11 mouse cellular contexts compared by ENCODE assay signal in genomic region chr17:63404968-63405367, GRCm38 (mm10).
A peak's percentile ranks its signal among the peaks of the same experiment; 100 is the strongest.
DNase-seq lines count a peak whose midpoint lies in the region; ATAC-seq lines count a peak whose summit lies in the region.
"Had no signal": no experiment of that assay in that cellular context is flagged by ENCODE, and none has a peak within 500 bp of the region (broad histone marks: within the 10 kb centered on the region; RNA-seq: fewer than 3 reads in every experiment).

No protein-coding gene starts in this region.

- H3K9ac ChIP-seq in kidney, embryonic 15.5 days, result no peak overlapping the region
- H3K9ac ChIP-seq: embryonic facial prominence, embryonic 12.5 days; heart, embryonic 13.5 days; midbrain, embryonic 12.5 days had no signal

- H3K9me3 ChIP-seq in kidney, embryonic 15.5 days (replicated peaks), result no peaks in the 10 kb centered on the region
- H3K9me3 ChIP-seq: embryonic facial prominence, embryonic 12.5 days; heart, embryonic 13.5 days; midbrain, embryonic 12.5 days had no signal

- H3K4me1 ChIP-seq in kidney, embryonic 15.5 days, result peaks cover 38% of the 10 kb centered on the region

- H3K4me3 ChIP-seq in kidney, embryonic 15.5 days (replicated peaks), result no peak overlapping the region
- H3K4me3 ChIP-seq: embryonic facial prominence, embryonic 12.5 days; heart, embryonic 13.5 days; midbrain, embryonic 12.5 days had no signal

- ATAC-seq in kidney, embryonic 15.5 days (replicated peaks; ENCODE audit: low FRiP score), result no peak

- no peak overlapping the region for H3K4me2 ChIP-seq in kidney, embryonic 15.5 days
- H3K4me2 ChIP-seq: embryonic facial prominence, embryonic 12.5 days; heart, embryonic 13.5 days; midbrain, embryonic 12.5 days had no signal

- DNase-seq in cerebellum, adult 11 months, result peak; percentile 11
- DNase-seq in cerebellum, adult 9-11 months, result no peak
- peak; percentile 69 for DNase-seq in kidney, adult 18-20 months
- DNase-seq in adrenal gland, postnatal 25 days, result peak; percentile 58
- peak; percentile 84 for DNase-seq in kidney, adult 9 months
- DNase-seq in embryo, embryonic 10.5 days (ENCODE audit: low spot score), result no peak
- no peak for DNase-seq in spleen, postnatal 36 days (ENCODE audit: low spot score in 2 of 2)

- WGBS in kidney, embryonic 15.5 days, result 56% methylated on average over 2 of the region's 2 CpGs

- H3K27ac ChIP-seq in kidney, embryonic 15.5 days, result no peak overlapping the region
- H3K27ac ChIP-seq: embryonic facial prominence, embryonic 12.5 days; heart, embryonic 13.5 days; midbrain, embryonic 12.5 days had no signal

- H3K36me3 ChIP-seq in kidney, embryonic 15.5 days, result no peaks in the 10 kb centered on the region
- H3K36me3 ChIP-seq: embryonic facial prominence, embryonic 12.5 days; heart, embryonic 13.5 days; midbrain, embryonic 12.5 days had no signal

- H3K27me3 ChIP-seq in kidney, embryonic 15.5 days, result no peaks in the 10 kb centered on the region
- H3K27me3 ChIP-seq: embryonic facial prominence, embryonic 12.5 days; heart, embryonic 13.5 days; midbrain, embryonic 12.5 days had no signal

Comparison
In these comparisons a context has a peak if more than half of its experiments do, and no peak if none do; other contexts are left out.
1. DNase-seq: peak in cerebellum, adult 11 months (single experiment), kidney, adult 18-20 months (single experiment), adrenal gland, postnatal 25 days (single experiment) and kidney, adult 9 months (single experiment); none in cerebellum, adult 9-11 months (single experiment), embryo, embryonic 10.5 days (single experiment) and spleen, postnatal 36 days (0 of 2).